Mouse (Mus musculus): ENCODE measurements at regions not wholly inside any gene's neighbourhood (a gene's known extent, or its start where the extent isn't known, plus 50 kb on each side); places are given as distances from the start of the nearest gene placed in this dataset.

DNA sequence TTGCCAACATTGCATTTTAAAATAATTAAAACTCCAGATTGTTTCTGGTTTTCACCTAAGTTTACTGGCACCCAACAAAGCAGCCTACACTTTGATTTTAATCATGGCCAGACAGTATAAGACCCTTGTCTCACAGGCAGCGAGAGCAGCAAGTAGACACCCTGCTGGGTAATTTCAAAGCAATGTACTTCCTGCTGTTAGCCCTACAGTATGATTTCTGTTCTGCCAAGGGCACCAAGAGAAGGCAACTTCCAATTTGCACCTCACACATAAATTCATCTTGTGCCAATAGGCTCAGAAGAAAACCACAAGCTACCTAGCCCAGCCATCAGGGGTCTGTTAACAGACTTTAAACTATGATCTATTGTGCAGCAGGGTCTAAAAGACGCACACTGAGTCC, 186.7 kb upstream of the Hand2 start:
- Histone ChIP-seq H3K27me3 (replicated peaks; ENCODE audit: control insufficient read depth, insufficient read depth, low read length) (no peaks in the 10 kb centered on the region), H3K4me2 (ENCODE audit: low read depth, low read length) (no peak overlapping the region), H3K4me1 (ENCODE audit: control insufficient read depth, insufficient read depth, low read length) (no peaks in the 10 kb centered on the region), H3K27ac (replicated peaks; ENCODE audit: low read depth, low read length) (no peak overlapping the region), H3K36me3 (ENCODE audit: control insufficient read depth, insufficient read depth, low read length) (no peaks in the 10 kb centered on the region), H3K4me3 (ENCODE audit: low read depth, low read length) (no peak overlapping the region), H3K9ac (ENCODE audit: low read depth, low read length) (no peak overlapping the region), H3K9me3 (ENCODE audit: control insufficient read depth, low read length) (no peaks in the 10 kb centered on the region)
- ATAC-seq (ENCODE audit: low read depth) (no peak), DNase-seq (ENCODE audit: low spot score) (no peak)
- WGBS, result 30% methylated on average over 2 of the region's 2 CpGs

DNA sequence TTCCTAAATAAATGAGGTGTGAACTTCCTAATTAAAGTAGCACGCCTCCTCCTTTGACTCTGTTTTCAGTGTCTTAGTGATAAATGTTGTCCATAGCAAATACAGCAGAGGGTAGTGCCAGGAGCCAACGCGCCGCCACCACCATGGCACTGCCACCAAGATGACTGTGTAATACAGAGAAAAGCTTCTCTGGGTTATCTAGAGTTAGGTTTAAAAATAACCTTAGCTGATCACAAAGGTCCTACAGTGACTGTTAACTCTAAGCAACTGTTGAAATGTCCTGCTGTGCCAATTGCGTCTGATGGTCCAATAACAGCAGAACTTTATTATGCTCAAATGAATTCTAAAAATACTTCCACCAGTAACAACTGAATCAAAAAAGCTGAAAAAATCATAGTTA, 186.1 kb upstream of the Hand2 start:
- H3K4me1 ChIP-seq (ENCODE audit: control insufficient read depth, insufficient read depth, low read length), result no peaks in the 10 kb centered on the region
- H3K9me3 ChIP-seq (ENCODE audit: control insufficient read depth, low read length), result no peaks in the 10 kb centered on the region
- H3K9ac ChIP-seq (ENCODE audit: low read depth, low read length), result no peak overlapping the region
- no peak overlapping the region for H3K27ac ChIP-seq (replicated peaks; ENCODE audit: low read depth, low read length)
- 82% methylated on average over 5 of the region's 5 CpGs for WGBS
- no peak overlapping the region for H3K4me3 ChIP-seq (ENCODE audit: low read depth, low read length)
- no peaks in the 10 kb centered on the region for H3K36me3 ChIP-seq (ENCODE audit: control insufficient read depth, insufficient read depth, low read length)
- DNase-seq (ENCODE audit: low spot score), result no peak
- no peak overlapping the region for H3K4me2 ChIP-seq (ENCODE audit: low read depth, low read length)
- H3K27me3 ChIP-seq (replicated peaks; ENCODE audit: control insufficient read depth, insufficient read depth, low read length), result no peaks in the 10 kb centered on the region
- ATAC-seq (ENCODE audit: low read depth), result no peak

DNA sequence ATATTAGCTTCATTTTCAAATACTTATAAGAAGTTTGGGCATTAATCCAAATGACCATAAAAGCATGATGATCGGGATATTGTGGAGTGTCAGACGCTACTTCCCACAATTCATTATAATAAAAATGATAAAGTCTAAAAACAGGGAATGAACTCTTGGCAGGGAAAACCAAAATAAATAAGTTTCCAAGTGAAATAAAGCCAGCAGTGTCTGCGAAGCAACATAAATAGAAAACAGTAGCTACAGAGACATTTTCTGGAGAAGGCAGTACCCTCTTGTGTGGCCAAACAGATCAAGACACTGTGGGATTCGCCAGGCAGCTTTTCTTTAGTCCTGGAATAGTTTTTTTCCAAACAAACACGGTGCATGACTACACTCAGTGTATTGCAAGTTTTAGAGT, 172.7 kb upstream of the Hand2 start:
- H3K9me3 ChIP-seq (ENCODE audit: control insufficient read depth, low read length), result no peaks in the 10 kb centered on the region
- ATAC-seq (ENCODE audit: low read depth) (no peak), DNase-seq (ENCODE audit: low spot score) (no peak)
- H3K9ac ChIP-seq (ENCODE audit: low read depth, low read length), result no peak overlapping the region
- H3K36me3 ChIP-seq (ENCODE audit: control insufficient read depth, insufficient read depth, low read length), result no peaks in the 10 kb centered on the region
- H3K27ac ChIP-seq (replicated peaks; ENCODE audit: low read depth, low read length), result no peak overlapping the region
- H3K4me1 ChIP-seq (ENCODE audit: control insufficient read depth, insufficient read depth, low read length), result no peaks in the 10 kb centered on the region
- H3K4me3 ChIP-seq (ENCODE audit: low read depth, low read length), result no peak overlapping the region
- WGBS, result 59% methylated on average over 5 of the region's 5 CpGs
- H3K27me3 ChIP-seq (replicated peaks; ENCODE audit: control insufficient read depth, insufficient read depth, low read length), result no peaks in the 10 kb centered on the region
- no peak overlapping the region for H3K4me2 ChIP-seq (ENCODE audit: low read depth, low read length)

DNA sequence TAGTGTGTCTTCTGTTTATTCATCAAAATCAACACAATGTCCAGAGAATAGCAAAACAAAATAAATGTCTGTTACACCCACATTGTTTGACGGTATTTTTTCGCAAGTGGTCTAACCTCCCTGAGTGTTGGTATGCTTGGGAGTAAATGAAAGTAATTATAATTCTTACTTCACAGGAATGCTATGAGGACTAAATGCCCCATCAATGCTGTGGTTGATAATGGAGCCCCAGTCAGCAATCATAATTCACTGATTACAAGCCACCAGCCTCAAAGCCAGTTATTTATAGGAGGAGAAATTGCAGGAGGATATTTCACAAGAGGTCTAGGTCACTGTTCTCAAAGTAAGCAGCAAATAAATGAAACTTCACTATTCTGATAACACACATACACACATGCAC, 129.6 kb upstream of the Hand2 start:
- no peak overlapping the region for H3K4me2 ChIP-seq (ENCODE audit: low read depth, low read length)
- H3K4me3 ChIP-seq (ENCODE audit: low read depth, low read length), result no peak overlapping the region
- no peak overlapping the region for H3K27ac ChIP-seq (replicated peaks; ENCODE audit: low read depth, low read length)
- no peaks in the 10 kb centered on the region for H3K36me3 ChIP-seq (ENCODE audit: control insufficient read depth, insufficient read depth, low read length)
- H3K9me3 ChIP-seq (ENCODE audit: control insufficient read depth, low read length), result no peaks in the 10 kb centered on the region
- DNase-seq (ENCODE audit: low spot score), result no peak
- no peaks in the 10 kb centered on the region for H3K27me3 ChIP-seq (replicated peaks; ENCODE audit: control insufficient read depth, insufficient read depth, low read length)
- 86% methylated on average over 2 of the region's 2 CpGs for WGBS
- no peak overlapping the region for H3K9ac ChIP-seq (ENCODE audit: low read depth, low read length)
- H3K4me1 ChIP-seq (ENCODE audit: control insufficient read depth, insufficient read depth, low read length), result no peaks in the 10 kb centered on the region
- no peak for ATAC-seq (ENCODE audit: low read depth)

DNA sequence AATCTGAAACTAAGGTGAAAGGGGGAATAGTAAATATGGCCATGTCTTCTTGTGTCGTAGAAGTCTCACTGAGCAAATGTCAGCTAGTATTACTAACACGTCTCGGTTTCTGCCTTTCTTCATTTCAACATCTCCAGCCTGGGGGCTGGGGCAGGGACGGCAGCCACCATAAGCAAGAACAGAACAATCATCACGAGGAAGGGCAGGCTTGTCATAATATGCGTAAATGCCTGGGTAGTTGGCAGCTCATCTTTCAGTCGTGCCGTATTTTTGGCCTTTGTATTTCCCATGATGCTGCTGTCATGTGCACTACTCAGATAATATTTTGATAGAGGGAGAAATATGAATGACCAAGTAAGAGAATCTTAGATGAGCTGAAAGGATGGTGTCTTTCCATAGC, 120.5 kb upstream of the Hand2 start:
- no peaks in the 10 kb centered on the region for H3K36me3 ChIP-seq (ENCODE audit: control insufficient read depth, insufficient read depth, low read length)
- H3K9me3 ChIP-seq (ENCODE audit: control insufficient read depth, low read length), result no peaks in the 10 kb centered on the region
- H3K4me1 ChIP-seq (ENCODE audit: control insufficient read depth, insufficient read depth, low read length), result no peaks in the 10 kb centered on the region
- no peaks in the 10 kb centered on the region for H3K27me3 ChIP-seq (replicated peaks; ENCODE audit: control insufficient read depth, insufficient read depth, low read length)
- WGBS, result 69% methylated on average over 8 of the region's 8 CpGs
- ATAC-seq (ENCODE audit: low read depth) (no peak), DNase-seq (ENCODE audit: low spot score) (no peak)
- H3K9ac ChIP-seq (ENCODE audit: low read depth, low read length), result no peak overlapping the region
- no peak overlapping the region for H3K27ac ChIP-seq (replicated peaks; ENCODE audit: low read depth, low read length)
- H3K4me2 ChIP-seq (ENCODE audit: low read depth, low read length), result no peak overlapping the region
- H3K4me3 ChIP-seq (ENCODE audit: low read depth, low read length), result no peak overlapping the region

DNA sequence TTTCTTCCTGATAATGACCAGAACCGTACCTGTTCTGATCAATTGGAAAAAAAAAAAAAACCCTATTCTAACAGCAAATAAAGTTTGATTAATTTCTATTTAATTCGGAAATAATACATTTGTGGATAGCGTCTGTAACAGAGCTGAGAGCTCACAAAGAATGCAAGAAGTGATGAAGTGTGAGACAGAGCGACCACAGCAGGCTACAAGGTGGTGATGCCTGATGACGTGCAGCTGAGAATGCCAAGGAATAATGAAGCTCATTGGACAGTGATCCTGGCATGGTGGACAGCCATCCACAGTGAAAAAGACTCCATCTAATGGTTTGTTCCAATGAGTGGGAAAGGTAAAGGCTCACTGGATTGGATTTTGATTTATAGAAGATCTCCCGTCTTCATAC, 111.2 kb upstream of the Hand2 start:
- ATAC-seq (ENCODE audit: low read depth), result no peak
- Histone ChIP-seq H3K36me3 (ENCODE audit: control insufficient read depth, insufficient read depth, low read length) (no peaks in the 10 kb centered on the region), H3K27me3 (replicated peaks; ENCODE audit: control insufficient read depth, insufficient read depth, low read length) (no peaks in the 10 kb centered on the region), H3K27ac (replicated peaks; ENCODE audit: low read depth, low read length) (no peak overlapping the region), H3K4me1 (ENCODE audit: control insufficient read depth, insufficient read depth, low read length) (no peaks in the 10 kb centered on the region), H3K9ac (ENCODE audit: low read depth, low read length) (no peak overlapping the region), H3K9me3 (ENCODE audit: control insufficient read depth, low read length) (no peaks in the 10 kb centered on the region), H3K4me2 (ENCODE audit: low read depth, low read length) (no peak overlapping the region), H3K4me3 (ENCODE audit: low read depth, low read length) (no peak overlapping the region)
- no peak for DNase-seq (ENCODE audit: low spot score)
- WGBS, result 83% methylated on average over 6 of the region's 6 CpGs

DNA sequence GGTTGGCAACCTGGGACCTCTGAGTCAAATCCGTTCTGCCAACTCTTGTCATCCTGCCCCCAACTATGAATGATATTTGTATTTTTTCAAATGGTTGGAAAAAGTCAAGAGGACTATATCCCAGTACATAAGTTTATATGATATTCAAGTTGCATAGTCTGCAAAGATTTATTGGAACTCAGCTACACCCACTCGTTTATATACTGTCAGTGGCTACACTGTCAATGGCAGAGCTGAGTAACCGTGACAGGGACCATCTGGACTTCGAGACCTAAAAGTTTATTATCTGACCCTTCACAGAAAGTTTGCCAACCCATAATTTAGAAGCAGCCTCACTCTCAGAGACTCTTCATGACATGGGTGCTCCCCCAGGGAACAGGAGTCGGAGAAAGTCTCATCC, 107.7 kb upstream of the Hand2 start:
- 82% methylated on average over 5 of the region's 5 CpGs for WGBS
- Histone ChIP-seq H3K27me3 (replicated peaks; ENCODE audit: control insufficient read depth, insufficient read depth, low read length) (no peaks in the 10 kb centered on the region), H3K27ac (replicated peaks; ENCODE audit: low read depth, low read length) (no peak overlapping the region), H3K4me2 (ENCODE audit: low read depth, low read length) (no peak overlapping the region), H3K9ac (ENCODE audit: low read depth, low read length) (no peak overlapping the region), H3K9me3 (ENCODE audit: control insufficient read depth, low read length) (no peaks in the 10 kb centered on the region), H3K4me3 (ENCODE audit: low read depth, low read length) (no peak overlapping the region), H3K4me1 (ENCODE audit: control insufficient read depth, insufficient read depth, low read length) (no peaks in the 10 kb centered on the region), H3K36me3 (ENCODE audit: control insufficient read depth, insufficient read depth, low read length) (no peaks in the 10 kb centered on the region)
- DNase-seq (ENCODE audit: low spot score) (no peak), ATAC-seq (ENCODE audit: low read depth) (no peak)

DNA sequence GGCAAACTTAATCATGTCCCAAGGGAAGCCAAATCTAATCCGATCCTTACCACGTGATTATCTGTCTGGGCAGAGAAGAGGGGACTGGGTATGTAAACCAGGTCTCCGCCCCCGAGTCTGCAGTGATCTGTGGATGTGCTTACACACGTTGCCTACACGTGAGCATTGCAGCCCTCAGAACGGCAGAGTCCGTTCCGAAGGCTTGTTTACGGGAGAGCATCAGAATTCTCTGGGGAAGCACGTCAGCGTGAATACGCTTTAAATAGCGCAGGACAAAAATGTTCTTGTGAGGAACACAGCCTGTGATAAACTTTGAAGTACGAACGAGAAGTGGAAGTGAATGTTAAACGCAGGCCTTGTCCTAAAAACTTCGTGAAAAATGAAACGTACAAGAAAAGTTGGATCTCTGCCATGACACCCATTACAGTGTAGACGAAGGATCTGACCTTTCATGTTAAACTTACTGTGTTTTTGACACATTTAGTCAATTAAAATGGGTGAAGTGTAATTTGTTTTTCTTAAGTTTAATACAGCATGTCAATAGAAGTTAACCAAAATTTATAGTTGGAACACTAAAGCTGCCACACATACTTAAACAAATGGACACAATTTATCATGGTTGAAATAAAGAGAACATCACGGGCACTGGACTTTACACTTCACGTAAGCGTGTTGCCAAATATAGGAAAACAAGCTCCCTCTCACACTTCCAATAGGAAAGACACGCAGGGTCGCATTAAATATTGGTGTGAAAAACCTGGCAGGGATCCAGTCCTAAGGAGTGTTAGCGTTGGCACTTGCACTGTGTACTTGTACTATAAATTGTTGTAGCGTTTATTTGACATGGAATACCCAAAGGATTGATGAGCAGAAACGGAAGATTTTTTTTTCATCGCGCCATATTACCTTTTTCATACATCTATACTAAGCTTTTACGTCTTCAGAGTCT, 106.5 kb upstream of the Hand2 start:
- peak; percentile 29 for DNase-seq (ENCODE audit: low spot score)
- no peaks in the 10 kb centered on the region for H3K36me3 ChIP-seq (ENCODE audit: control insufficient read depth, insufficient read depth, low read length)
- H3K27me3 ChIP-seq (replicated peaks; ENCODE audit: control insufficient read depth, insufficient read depth, low read length), result no peaks in the 10 kb centered on the region
- 56% methylated on average over 31 of the region's 31 CpGs for WGBS
- no peaks in the 10 kb centered on the region for H3K9me3 ChIP-seq (ENCODE audit: control insufficient read depth, low read length)
- no peaks in the 10 kb centered on the region for H3K4me1 ChIP-seq (ENCODE audit: control insufficient read depth, insufficient read depth, low read length)
- no peak for ATAC-seq (ENCODE audit: low read depth)
- H3K4me2 ChIP-seq (ENCODE audit: low read depth, low read length), result peak overlapping the region; percentile 39
- no peak overlapping the region for H3K9ac ChIP-seq (ENCODE audit: low read depth, low read length)
- no peak overlapping the region for H3K4me3 ChIP-seq (ENCODE audit: low read depth, low read length)
- H3K27ac ChIP-seq (replicated peaks; ENCODE audit: low read depth, low read length), result no peak overlapping the region

DNA sequence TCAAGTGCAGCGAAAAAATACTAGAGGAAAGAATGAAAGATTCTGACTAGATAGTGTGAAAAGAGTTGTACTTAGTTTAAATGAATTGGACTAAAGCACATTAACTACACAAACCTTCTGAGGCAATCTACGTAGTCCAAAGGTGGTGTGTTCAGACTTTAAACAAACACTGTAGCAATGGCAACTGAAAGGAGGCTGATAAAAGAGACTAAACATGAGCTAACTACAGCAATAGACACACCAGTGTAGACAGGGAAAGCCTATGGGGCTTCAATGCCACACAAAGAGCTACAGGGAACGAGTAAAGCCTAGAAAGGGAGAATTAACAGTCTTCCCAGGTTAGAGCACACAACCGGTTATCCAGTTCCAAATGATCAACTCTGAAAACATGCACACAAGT, 90.2 kb upstream of the Hand2 start:
- no peaks in the 10 kb centered on the region for H3K9me3 ChIP-seq (ENCODE audit: control insufficient read depth, low read length)
- H3K4me1 ChIP-seq (ENCODE audit: control insufficient read depth, insufficient read depth, low read length), result no peaks in the 10 kb centered on the region
- H3K36me3 ChIP-seq (ENCODE audit: control insufficient read depth, insufficient read depth, low read length), result no peaks in the 10 kb centered on the region
- H3K9ac ChIP-seq (ENCODE audit: low read depth, low read length), result no peak overlapping the region
- H3K4me2 ChIP-seq (ENCODE audit: low read depth, low read length), result no peak overlapping the region
- H3K27me3 ChIP-seq (replicated peaks; ENCODE audit: control insufficient read depth, insufficient read depth, low read length), result no peaks in the 10 kb centered on the region
- no peak for DNase-seq (ENCODE audit: low spot score)
- WGBS, result 79% methylated on average over 4 of the region's 4 CpGs
- no peak for ATAC-seq (ENCODE audit: low read depth)
- H3K4me3 ChIP-seq (ENCODE audit: low read depth, low read length), result no peak overlapping the region
- H3K27ac ChIP-seq (replicated peaks; ENCODE audit: low read depth, low read length), result no peak overlapping the region

Data from embryonic facial prominence, embryonic 14.5 days (tissue).